8 mouse cellular contexts compared by ENCODE assay signal in genomic region chr5:113772450-113772895, GRCm38 (mm10). TPM values are rescaled to one million over a fixed set of nuclear protein-coding genes. Genes with fewer than 3 reads are reported as not detected.
DNase-seq lines count a peak whose midpoint lies in the region; ATAC-seq lines count a peak whose summit lies in the region.

TSS of gene Sart3 (minus strand) at chr5:113772510.
TSS of gene Iscu (plus strand) at chr5:113772748.

- H3K79me2 ChIP-seq in macrophage (ENCODE audit: inconsistent target) = peaks cover 42% of the 10 kb centered on the region

- H3K9ac ChIP-seq in hindbrain, embryonic 16.5 days (ENCODE audit: low read depth, low read length) = peak within 1 kb of the TSS; percentile 93

- H3K36me3 ChIP-seq in hindbrain, embryonic 16.5 days (ENCODE audit: control insufficient read depth, insufficient read depth, low read length) = peaks cover 17% of the 10 kb centered on the region
- H3K36me3 ChIP-seq in macrophage (ENCODE audit: inconsistent target) = peaks cover 15% of the 10 kb centered on the region; the same call in 1 of the 2 replicates

- H3K4me2 ChIP-seq in hindbrain, embryonic 16.5 days (ENCODE audit: low read length) = peak within 1 kb of the TSS; percentile 94

- peak; percentile 91 for DNase-seq in WW6 (ENCODE audit: low read depth, low spot score)
- peak; percentile 91 to 93 for DNase-seq in cerebellum, postnatal 4 days (ENCODE audit: low spot score in 2 of 2)
- peak; percentile 92 for DNase-seq in gastrocnemius, adult 18-20 months (ENCODE audit: low spot score)
- DNase-seq in left cerebral cortex, adult 18-20 months (ENCODE audit: low spot score in 2 of 2) = peak; percentile 94 to 96
- peak; percentile 96 for DNase-seq in right cerebral cortex, adult 18-20 months
- DNase-seq in urinary bladder, postnatal 10 days (ENCODE audit: low spot score) = peak; percentile 80

- WGBS in hindbrain, embryonic 16.5 days = under 1% methylated on average over 39 of the region's 49 CpGs
- under 1% methylated on average over 41 of the region's 49 CpGs for WGBS in macrophage (ENCODE audit: missing documents)

- H3K27ac ChIP-seq in hindbrain, embryonic 16.5 days (ENCODE audit: low read depth, low read length) = peak within 1 kb of the TSS; percentile 99
- H3K27ac ChIP-seq in macrophage = peak within 1 kb of the TSS; percentile 92

- peak within 1 kb of the TSS; percentile 91 for H3K4me3 ChIP-seq in hindbrain, embryonic 16.5 days (ENCODE audit: low read length)
- peak within 1 kb of the TSS; percentile 75 for H3K4me3 ChIP-seq in macrophage (ENCODE audit: inconsistent target)

- H3K27me3 ChIP-seq in hindbrain, embryonic 16.5 days (replicated peaks; ENCODE audit: control insufficient read depth, insufficient read depth, low read length) = no peaks in the 10 kb centered on the region

- peak; percentile 88 for ATAC-seq in hindbrain, embryonic 16.5 days

- peaks cover 27% of the 10 kb centered on the region for H3K4me1 ChIP-seq in hindbrain, embryonic 16.5 days (ENCODE audit: control insufficient read depth, insufficient read depth, low read depth, low read length)

- no peaks in the 10 kb centered on the region for H3K9me3 ChIP-seq in hindbrain, embryonic 16.5 days (ENCODE audit: control insufficient read depth, low read length)

RNA-seq across cellular contexts. Expression of gene Sart3, which starts in this region (rescaled TPM):
- 1 to 10 TPM; 6.8 to 8.3 TPM for total RNA-seq in gastrocnemius, adult 18-20 months (2021)
- polyA plus RNA-seq in hindbrain, embryonic 16.5 days (2015; fragmentation: Nextera tagmentation; extraction: Ambion mirVana) = 37.7 and 39.0 TPM in 2 replicates
- 10 to 100 TPM; 46.8 to 51.8 TPM for total RNA-seq in left cerebral cortex, adult 18-20 months (2021)
- total RNA-seq in macrophage (2018; cell fraction: chromatin; rRNA removed) = 100 to 1,000 TPM in 8 of 26 experiments, 10 to 100 TPM in 18; 28.8 to 126 (median 84.7) TPM
- total RNA-seq in macrophage (2018; cell fraction: cytosol; rRNA removed) = 10 to 100 TPM; 12.7 to 28.3 (median 19.1) TPM
- total RNA-seq in macrophage (2018; cell fraction: nucleus; rRNA removed) = 10 to 100 TPM; 13.4 to 63.7 (median 40.5) TPM
- polyA plus RNA-seq in macrophage (2018) = 19.3 to 20.3 TPM (median 20.2 TPM) in 3 replicates

RNA-seq across cellular contexts. Expression of gene Iscu, which starts in this region (rescaled TPM):
- total RNA-seq in gastrocnemius, adult 18-20 months (2021) = 100 to 1,000 TPM; 159 to 182 TPM
- 86.8 and 94.0 TPM in 2 replicates for polyA plus RNA-seq in hindbrain, embryonic 16.5 days (2015; fragmentation: Nextera tagmentation; extraction: Ambion mirVana)
- 100 to 1,000 TPM; 128 to 130 TPM for total RNA-seq in left cerebral cortex, adult 18-20 months (2021)
- total RNA-seq in macrophage (2018; cell fraction: chromatin; rRNA removed) = 10 to 100 TPM; 10.4 to 34.5 (median 22.7) TPM
- total RNA-seq in macrophage (2018; cell fraction: cytosol; rRNA removed) = 100 to 1,000 TPM in 24 of 26 experiments, 10 to 100 TPM in 2; 93.4 to 153 (median 116) TPM
- total RNA-seq in macrophage (2018; cell fraction: nucleus; rRNA removed) = 10 to 100 TPM; 18.5 to 43.5 (median 31.0) TPM
- polyA plus RNA-seq in macrophage (2018) = 106 to 116 TPM (median 106 TPM) in 3 replicates

Comparison
In these comparisons a context has a peak if more than half of its experiments do, and no peak if none do; other contexts are left out.
1. Peak in every context shown above with its lines: DNase-seq, ATAC-seq, H3K4me3 ChIP-seq and H3K27ac ChIP-seq.
2. RNA of gene Sart3 (total RNA-seq): 46.8 to 51.8 TPM in left cerebral cortex, adult 18-20 months; 6.8 to 8.3 TPM in gastrocnemius, adult 18-20 months; every median in the first group is over 4 times any median in the second.